Mouse (Mus musculus) liver, embryonic 16.5 days (tissue): Measurements from ENCODE around the gene Tm2d3. TPM values are rescaled to one million over a fixed set of nuclear protein-coding genes. Genes with fewer than 3 reads are reported as not detected.

Experiments
- ATAC-seq: fragments of 200-750 bp; cut with Nextera tagmentation; 2 replicates; pipeline ENCODE4 v1.8.0; 2017; ENCODE audit warnings: low read depth, mild to moderate bottlenecking, moderate number of reproducible peaks, moderate library complexity
- H3K27ac ChIP-seq: fragments of 300-500 bp; sonication (generic); 2 replicates; pipeline ENCODE4 v1.5.1; 2014; ENCODE audit warnings: mild to moderate bottlenecking, low read length
- H3K27me3 ChIP-seq: fragments of 300-500 bp; sonication (generic); 2 replicates; pipeline ENCODE4 v1.6.1; 2014; ENCODE audit warnings: low read depth, low read length, mixed read lengths; ENCODE audit not compliant: control insufficient read depth, insufficient read depth
- H3K36me3 ChIP-seq: fragments of 300-500 bp; sonication (generic); 2 replicates; pipeline ENCODE4 v1.6.1; 2014; ENCODE audit warnings: mild to moderate bottlenecking; ENCODE audit not compliant: control insufficient read depth, insufficient read depth
- H3K4me1 ChIP-seq: fragments of 300-500 bp; sonication (generic); 2 replicates; pipeline ENCODE4 v1.6.1; 2014; ENCODE audit warnings: low read depth, low read length, mixed read lengths; ENCODE audit not compliant: control insufficient read depth
- H3K4me2 ChIP-seq: fragments of 300-500 bp; sonication (generic); 2 replicates; pipeline ENCODE4 v1.6.1; 2014; ENCODE audit warnings: low read depth, low read length, mixed read lengths
- H3K4me3 ChIP-seq: fragments of 300-500 bp; sonication (generic); 2 replicates; pipeline ENCODE4 v1.5.1; 2014; ENCODE audit warnings: low read depth, mild to moderate bottlenecking, low read length
- H3K9ac ChIP-seq: fragments of 300-500 bp; sonication (generic); 2 replicates; pipeline ENCODE4 v1.6.1; 2014; ENCODE audit warnings: low read depth, low read length
- H3K9me3 ChIP-seq: fragments of 300-500 bp; sonication (generic); replicated peaks from 2 replicates; pipeline ENCODE4 v1.6.1; 2016; ENCODE audit warnings: low read length; ENCODE audit not compliant: control insufficient read depth
- WGBS: fragments of 180-500 bp; shearing (Covaris S2); extraction: QIAGEN DNeasy Blood & Tissue Kit; methylation state at CpG from one replicate; pipeline ENCODE4 v1.1.7; 2014; ENCODE audit not compliant: insufficient replicate concordance; 5-methylcytosine and 5-hydroxymethylcytosine counted together
- polyA plus RNA-seq: library from polyadenylated mRNA; unstranded; fragments of >200 nt; fragmentation: Nextera tagmentation; extraction: Ambion mirVana; gene quantifications from 2 replicates; pipeline ENCODE4 v1.2.1, GENCODE M21; 2015

The Tm2d3 gene
- polyA plus RNA-seq, 1 experiment from 2014 or later: 32.6 TPM

DNA sequence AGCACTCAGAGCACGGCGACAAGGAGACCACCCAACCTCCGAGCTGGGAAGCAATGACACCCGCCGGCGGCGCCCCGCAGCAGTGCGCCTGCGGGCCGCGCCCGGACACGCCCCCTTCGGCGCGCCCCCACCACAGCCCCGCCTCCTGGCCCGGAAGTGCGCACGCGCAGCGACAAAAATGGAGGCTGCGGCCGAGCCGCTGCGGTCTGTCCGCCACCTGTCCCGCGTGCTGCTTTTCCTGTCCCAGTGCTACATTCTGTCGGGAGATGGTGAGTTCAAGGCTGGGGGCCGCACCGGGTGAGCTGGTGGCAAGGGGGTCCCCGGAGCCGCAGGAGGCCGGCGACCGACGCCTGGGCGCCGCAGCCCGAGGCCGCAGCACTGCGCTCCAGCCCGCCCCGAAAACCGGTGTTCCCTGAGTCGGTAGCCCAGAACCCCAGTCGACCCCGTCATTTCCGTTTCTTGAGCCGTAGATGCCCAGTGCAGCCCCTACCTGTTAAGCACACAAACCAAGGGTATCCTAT lies 2.4 kb downstream of the Tm2d3 start:
- no peaks in the 10 kb centered on the region for H3K9me3 ChIP-seq
- peak overlapping the region; percentile 86 for H3K4me3 ChIP-seq
- WGBS: 0% methylated on average over 46 of the region's 52 CpGs
- peak; percentile 93 for ATAC-seq
- peak overlapping the region; percentile 83 for H3K9ac ChIP-seq
- H3K4me1 ChIP-seq: peaks cover 14% of the 10 kb centered on the region
- H3K27ac ChIP-seq: 0 out of 2 replicates have a peak overlapping the region, but pooled peaks have one; percentile 15
- no peaks in the 10 kb centered on the region for H3K27me3 ChIP-seq
- H3K4me2 ChIP-seq: peak overlapping the region; percentile 83
- peaks cover 6% of the 10 kb centered on the region; the same call in 1 of the 2 replicates for H3K36me3 ChIP-seq

DNA sequence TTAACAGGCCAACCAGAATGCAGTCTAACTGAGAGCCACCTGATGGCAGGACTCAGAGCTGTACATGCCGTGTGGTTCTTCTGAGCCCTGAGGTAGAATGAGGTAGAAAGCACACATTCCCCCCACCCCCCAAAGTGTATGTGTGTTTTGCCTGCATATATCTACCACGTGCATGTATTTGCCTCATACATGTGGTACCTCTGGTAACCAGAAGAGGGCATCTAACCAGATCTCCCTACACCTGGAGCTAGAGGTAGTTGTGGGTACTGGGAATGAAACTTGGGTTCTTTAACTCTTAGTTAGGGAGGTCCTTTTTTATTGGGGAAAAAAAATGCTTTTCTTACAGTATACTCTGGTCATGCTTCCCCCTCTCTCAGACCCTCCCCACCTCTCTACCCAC lies 5.5 kb downstream of the Tm2d3 start:
- H3K4me3 ChIP-seq: no peak overlapping the region
- no peaks in the 10 kb centered on the region for H3K27me3 ChIP-seq
- peaks cover 14% of the 10 kb centered on the region for H3K4me1 ChIP-seq
- no peaks in the 10 kb centered on the region for H3K9me3 ChIP-seq
- H3K4me2 ChIP-seq: no peak overlapping the region
- peaks cover 19% of the 10 kb centered on the region for H3K36me3 ChIP-seq
- H3K27ac ChIP-seq: no peak overlapping the region
- WGBS: 39% methylated on average over 2 of the region's 2 CpGs
- no peak overlapping the region for H3K9ac ChIP-seq
- no peak for ATAC-seq

GRCm38 (mm10) chr7:65702076-65702475 lies 11.1 kb downstream of the Tm2d3 start:
- H3K27me3 ChIP-seq: no peaks in the 10 kb centered on the region
- no peak overlapping the region for H3K27ac ChIP-seq
- no peak overlapping the region for H3K4me2 ChIP-seq
- H3K9ac ChIP-seq: no peak overlapping the region
- H3K36me3 ChIP-seq: peaks cover 22% of the 10 kb centered on the region
- ATAC-seq: no peak
- no peaks in the 10 kb centered on the region for H3K4me1 ChIP-seq
- WGBS: 80% methylated on average over 7 of the region's 7 CpGs
- H3K9me3 ChIP-seq: no peaks in the 10 kb centered on the region
- H3K4me3 ChIP-seq: no peak overlapping the region

- H3K27me3 ChIP-seq: no peaks in the 10 kb centered on the region
- no peak overlapping the region for H3K9ac ChIP-seq
- 3% methylated on average over 10 of the region's 10 CpGs for WGBS
- H3K9me3 ChIP-seq: no peaks in the 10 kb centered on the region
- no peak overlapping the region for H3K27ac ChIP-seq
- ATAC-seq: peak; percentile 16; the same call in 1 of the 2 replicates
- H3K4me1 ChIP-seq: no peaks in the 10 kb centered on the region
- peak overlapping the region; percentile 34 for H3K4me2 ChIP-seq
- H3K4me3 ChIP-seq: peak overlapping the region; percentile 40
- H3K36me3 ChIP-seq: peaks cover 8% of the 10 kb centered on the region
These were observed 13.9 kb downstream of the Tm2d3 start for GRCm38 (mm10) chr7:65704818-65705242.

GRCm38 (mm10) chr7:65708506-65708905 lies 17.5 kb downstream of the Tm2d3 start:
- no peak for ATAC-seq
- Histone ChIP-seq H3K4me1 (no peaks in the 10 kb centered on the region), H3K9ac (no peak overlapping the region), H3K4me2 (no peak overlapping the region), H3K27ac (no peak overlapping the region), H3K4me3 (no peak overlapping the region), H3K27me3 (no peaks in the 10 kb centered on the region), H3K9me3 (no peaks in the 10 kb centered on the region), H3K36me3 (no peaks in the 10 kb centered on the region)
- 65% methylated on average over 1 of the region's 1 CpGs for WGBS

GRCm38 (mm10) chr7:65710301-65710700 lies 19.3 kb downstream of the Tm2d3 start:
- H3K9me3 ChIP-seq: no peaks in the 10 kb centered on the region
- ATAC-seq: no peak
- 63% methylated on average over 3 of the region's 3 CpGs for WGBS
- no peaks in the 10 kb centered on the region for H3K4me1 ChIP-seq
- H3K36me3 ChIP-seq: no peaks in the 10 kb centered on the region
- no peaks in the 10 kb centered on the region for H3K27me3 ChIP-seq
- H3K4me2 ChIP-seq: no peak overlapping the region
- H3K9ac ChIP-seq: no peak overlapping the region
- H3K27ac ChIP-seq: no peak overlapping the region
- no peak overlapping the region for H3K4me3 ChIP-seq

GRCm38 (mm10) chr7:65713782-65714181 lies 22.8 kb downstream of the Tm2d3 start:
- 50% methylated on average over 5 of the region's 5 CpGs for WGBS
- Histone ChIP-seq H3K27ac (no peak overlapping the region), H3K9me3 (no peaks in the 10 kb centered on the region), H3K4me3 (no peak overlapping the region), H3K9ac (no peak overlapping the region), H3K36me3 (no peaks in the 10 kb centered on the region), H3K27me3 (no peaks in the 10 kb centered on the region), H3K4me2 (no peak overlapping the region), H3K4me1 (no peaks in the 10 kb centered on the region)
- no peak for ATAC-seq

DNA sequence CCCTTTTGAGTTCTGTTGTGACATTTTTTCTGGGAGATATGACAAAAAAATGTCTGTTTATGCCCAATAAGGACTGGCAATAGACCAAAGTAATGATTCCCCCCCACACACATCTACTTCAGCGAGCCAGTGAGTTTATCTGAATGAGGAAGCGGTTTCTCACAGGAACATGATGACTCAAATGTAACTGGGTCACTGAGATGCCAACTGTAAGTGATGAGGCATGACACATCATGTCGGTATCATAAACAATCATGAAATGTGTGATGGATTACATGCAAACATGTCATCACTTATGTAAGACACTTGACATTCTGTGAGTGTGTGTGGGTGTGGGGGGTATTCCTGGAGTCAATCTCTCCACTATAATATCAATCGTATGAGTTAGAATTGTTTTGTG lies 23.3 kb downstream of the Tm2d3 start:
- no peak overlapping the region for H3K4me3 ChIP-seq
- H3K27me3 ChIP-seq: no peaks in the 10 kb centered on the region
- no peaks in the 10 kb centered on the region for H3K4me1 ChIP-seq
- ATAC-seq: no peak
- no peak overlapping the region for H3K27ac ChIP-seq
- WGBS: 50% methylated on average over 4 of the region's 4 CpGs
- H3K9ac ChIP-seq: no peak overlapping the region
- H3K4me2 ChIP-seq: no peak overlapping the region
- H3K9me3 ChIP-seq: no peaks in the 10 kb centered on the region
- no peaks in the 10 kb centered on the region for H3K36me3 ChIP-seq

DNA sequence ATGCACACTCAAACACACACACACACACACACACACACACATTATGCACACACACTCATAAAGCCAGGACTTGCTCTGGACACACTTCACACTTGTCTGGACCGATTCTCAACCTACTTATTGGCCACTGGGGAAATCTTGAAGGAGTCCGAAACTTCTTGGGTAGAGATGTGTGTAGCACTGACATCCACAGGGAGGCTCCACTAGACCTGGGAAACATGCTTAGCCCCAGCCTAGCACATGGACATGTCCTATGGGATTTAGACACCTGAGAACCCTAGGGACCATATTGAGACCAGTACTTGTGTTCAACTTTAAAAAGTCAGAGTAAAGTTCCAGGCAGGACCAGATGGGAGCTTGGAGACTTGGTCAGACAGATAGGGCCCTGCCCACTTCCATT lies 43.1 kb downstream of the Tm2d3 start:
- 51% methylated on average over 2 of the region's 2 CpGs for WGBS
- Histone ChIP-seq H3K36me3 (no peaks in the 10 kb centered on the region), H3K9me3 (no peaks in the 10 kb centered on the region), H3K27ac (no peak overlapping the region), H3K4me2 (no peak overlapping the region), H3K4me1 (no peaks in the 10 kb centered on the region), H3K27me3 (no peaks in the 10 kb centered on the region), H3K9ac (no peak overlapping the region), H3K4me3 (no peak overlapping the region)
- ATAC-seq: no peak
